Mouse (Mus musculus): ENCODE results near the gene Tubb2b. TPM values are rescaled to one million over a fixed set of nuclear protein-coding genes. Genes with fewer than 3 reads are reported as not detected.

Tubb2b gene
- polyA plus RNA-seq, 1 experiment from 2014 or later = 13.4 TPM

DNA sequence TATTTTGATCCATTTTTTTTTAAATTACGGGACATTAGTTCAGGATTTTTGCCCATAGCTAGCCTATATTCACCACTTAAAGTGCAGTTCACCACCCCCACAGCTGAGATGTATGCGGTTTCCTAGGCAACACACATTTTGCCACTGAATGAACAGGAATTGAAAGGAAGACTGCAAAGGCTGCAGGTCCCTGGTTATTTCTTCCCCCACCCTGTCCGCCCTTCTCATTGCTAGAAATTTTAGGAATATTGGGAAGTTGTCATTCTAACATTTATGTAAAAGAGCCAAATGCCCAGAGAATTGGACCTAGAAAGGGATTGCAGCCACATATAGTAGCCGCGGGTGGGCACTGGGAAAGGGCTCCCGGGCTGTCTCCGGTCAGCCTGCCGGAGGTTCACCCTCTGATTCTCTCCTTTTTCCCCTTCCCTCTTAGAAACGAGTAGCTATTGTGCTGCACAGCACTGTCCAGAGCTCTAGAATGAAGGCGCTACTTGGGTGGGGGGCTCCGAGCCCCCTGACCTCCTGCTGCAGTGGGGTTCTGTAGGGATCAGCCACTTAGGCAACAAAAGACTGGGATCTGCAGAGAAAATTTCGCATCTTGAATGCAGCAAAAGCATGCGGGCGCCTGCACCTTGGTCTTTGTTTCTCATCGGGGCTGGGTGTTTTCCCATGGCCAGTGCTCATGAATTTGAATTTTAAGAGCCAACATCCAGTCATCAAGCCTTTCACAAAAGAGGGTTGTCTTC lies 3.2 kb upstream of the Tubb2b start:
- Histone ChIP-seq H3K27ac (replicated peaks) (no peak overlapping the region), H3K9ac (ENCODE audit: low read length) (no peak overlapping the region), H3K9me3 (ENCODE audit: control insufficient read depth, low read length) (no peaks in the 10 kb centered on the region), H3K4me3 (ENCODE audit: low read depth, low read length) (no peak overlapping the region), H3K27me3 (ENCODE audit: control insufficient read depth, insufficient read depth, low read length) (no peaks in the 10 kb centered on the region), H3K4me2 (replicated peaks; ENCODE audit: low read depth) (no peak overlapping the region), H3K36me3 (ENCODE audit: control insufficient read depth, insufficient read depth, low read length) (no peaks in the 10 kb centered on the region), H3K4me1 (replicated peaks; ENCODE audit: control insufficient read depth, insufficient read depth) (peaks cover 4% of the 10 kb centered on the region; the same call in 1 of the 2 replicates)
- WGBS = 38% methylated on average over 15 of the region's 15 CpGs
- DNase-seq (ENCODE audit: low spot score) (no peak), ATAC-seq (ENCODE audit: low FRiP score, low TSS enrichment) (no peak)
- TF ChIP-seq CTCF (IDR thresholded peaks at IDR 0.05; ENCODE audit: low read depth) (no peak), EP300 (optimal IDR thresholded peaks at IDR 0.05) (no peak)

- no peak overlapping the region for H3K4me2 ChIP-seq (replicated peaks; ENCODE audit: low read depth)
- no peaks in the 10 kb centered on the region for H3K27me3 ChIP-seq (ENCODE audit: control insufficient read depth, insufficient read depth, low read length)
- H3K9me3 ChIP-seq (ENCODE audit: control insufficient read depth, low read length) = no peaks in the 10 kb centered on the region
- H3K9ac ChIP-seq (ENCODE audit: low read length) = no peak overlapping the region
- no peak overlapping the region for H3K4me3 ChIP-seq (ENCODE audit: low read depth, low read length)
- H3K27ac ChIP-seq (replicated peaks) = no peak overlapping the region
- TF ChIP-seq EP300 (optimal IDR thresholded peaks at IDR 0.05) (no peak), CTCF (IDR thresholded peaks at IDR 0.05; ENCODE audit: low read depth) (no peak)
- no peaks in the 10 kb centered on the region for H3K36me3 ChIP-seq (ENCODE audit: control insufficient read depth, insufficient read depth, low read length)
- 54% methylated on average over 6 of the region's 6 CpGs for WGBS
- no peak for DNase-seq (ENCODE audit: low spot score)
- peaks cover 4% of the 10 kb centered on the region; the same call in 1 of the 2 replicates for H3K4me1 ChIP-seq (replicated peaks; ENCODE audit: control insufficient read depth, insufficient read depth)
- ATAC-seq (ENCODE audit: low FRiP score, low TSS enrichment) = no peak
Measured at GRCm38 (mm10) chr13:34132875-34133274, 2.6 kb upstream of the Tubb2b start.

GRCm38 (mm10) chr13:34132299-34132698 lies 2.0 kb upstream of the Tubb2b start:
- WGBS = 30% methylated on average over 15 of the region's 15 CpGs
- Histone ChIP-seq H3K4me3 (ENCODE audit: low read depth, low read length) (no peak overlapping the region), H3K27me3 (ENCODE audit: control insufficient read depth, insufficient read depth, low read length) (no peaks in the 10 kb centered on the region), H3K9ac (ENCODE audit: low read length) (no peak overlapping the region), H3K4me2 (replicated peaks; ENCODE audit: low read depth) (no peak overlapping the region), H3K27ac (replicated peaks) (no peak overlapping the region), H3K4me1 (replicated peaks; ENCODE audit: control insufficient read depth, insufficient read depth) (peaks cover 4% of the 10 kb centered on the region; the same call in 1 of the 2 replicates), H3K9me3 (ENCODE audit: control insufficient read depth, low read length) (no peaks in the 10 kb centered on the region), H3K36me3 (ENCODE audit: control insufficient read depth, insufficient read depth, low read length) (no peaks in the 10 kb centered on the region)
- no peak for TF ChIP-seq EP300 (optimal IDR thresholded peaks at IDR 0.05)
- no peak for TF ChIP-seq CTCF (IDR thresholded peaks at IDR 0.05; ENCODE audit: low read depth)
- DNase-seq (ENCODE audit: low spot score) = no peak
- ATAC-seq (ENCODE audit: low FRiP score, low TSS enrichment) = no peak

DNA sequence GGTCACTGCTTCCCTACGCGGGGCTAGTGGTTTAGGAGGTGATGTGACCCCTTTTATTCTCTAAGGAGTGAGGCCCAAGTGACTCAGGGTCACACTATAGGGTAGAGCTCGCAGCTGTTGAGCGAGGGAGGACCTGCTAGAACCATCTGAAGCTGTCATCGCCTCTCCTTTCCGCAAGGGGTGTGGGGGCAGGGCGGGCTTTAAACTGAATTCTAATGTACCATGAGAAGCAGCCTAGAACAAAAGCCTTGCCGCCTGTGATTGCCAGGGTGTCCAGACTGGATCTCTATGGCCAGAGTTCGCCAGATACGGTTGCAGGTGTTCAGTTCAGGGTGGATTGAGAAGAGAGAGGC lies 1.4 kb upstream of the Tubb2b start:
- Histone ChIP-seq H3K4me3 (ENCODE audit: low read depth, low read length) (peak overlapping the region; percentile 61), H3K36me3 (ENCODE audit: control insufficient read depth, insufficient read depth, low read length) (no peaks in the 10 kb centered on the region), H3K9ac (ENCODE audit: low read length) (no peak overlapping the region; the same call in 1 of the 2 replicates), H3K27me3 (ENCODE audit: control insufficient read depth, insufficient read depth, low read length) (no peaks in the 10 kb centered on the region), H3K27ac (replicated peaks) (no peak overlapping the region), H3K4me1 (replicated peaks; ENCODE audit: control insufficient read depth, insufficient read depth) (peaks cover 4% of the 10 kb centered on the region; the same call in 1 of the 2 replicates), H3K9me3 (ENCODE audit: control insufficient read depth, low read length) (no peaks in the 10 kb centered on the region), H3K4me2 (replicated peaks; ENCODE audit: low read depth) (peak overlapping the region; percentile 90)
- WGBS = 9% methylated on average over 10 of the region's 10 CpGs
- ATAC-seq (ENCODE audit: low FRiP score, low TSS enrichment) = peak; percentile 22; the same call in 1 of the 2 replicates
- TF ChIP-seq CTCF (IDR thresholded peaks at IDR 0.05; ENCODE audit: low read depth) (peak; percentile 41; the same call in 1 of the 2 replicates), EP300 (optimal IDR thresholded peaks at IDR 0.05) (no peak)
- peak; percentile 61 for DNase-seq (ENCODE audit: low spot score)

DNA sequence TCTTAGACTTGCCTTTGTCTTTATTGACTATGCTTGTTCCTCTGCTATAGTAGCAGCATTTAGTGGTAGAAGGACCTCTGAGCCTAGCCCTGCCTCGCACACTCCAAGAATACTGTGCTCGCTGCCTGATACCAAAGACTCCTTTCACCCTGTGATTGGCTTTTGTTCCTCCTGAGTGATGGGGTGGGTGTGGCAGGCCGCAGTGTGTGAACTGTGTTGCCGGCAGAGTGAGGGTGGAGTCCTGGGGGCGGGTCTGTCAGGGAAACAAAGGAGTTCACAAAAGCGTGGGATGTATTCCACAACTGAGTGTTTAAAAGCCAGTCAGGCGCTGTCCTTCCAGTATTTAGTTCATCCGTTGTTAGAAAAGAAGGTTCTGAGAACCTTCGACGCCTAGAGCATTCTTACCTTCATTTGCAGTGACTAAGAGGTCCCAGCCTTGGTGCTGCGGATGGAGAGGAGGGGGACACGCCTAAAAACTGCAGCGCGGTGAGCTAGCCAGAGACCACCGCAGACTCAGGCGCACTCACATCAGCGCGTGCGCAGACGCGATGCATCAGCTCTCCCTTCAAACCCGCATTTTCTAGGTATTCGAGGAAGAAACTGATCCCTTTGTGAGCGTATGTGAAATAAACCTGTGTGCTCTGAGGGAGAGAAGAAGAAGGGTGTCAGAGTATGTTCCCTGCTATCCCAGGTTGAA lies 893 bp upstream of the Tubb2b start:
- Histone ChIP-seq H3K27me3 (ENCODE audit: control insufficient read depth, insufficient read depth, low read length) (no peaks in the 10 kb centered on the region), H3K27ac (replicated peaks) (peak overlapping the region; percentile 31), H3K4me3 (ENCODE audit: low read depth, low read length) (peak overlapping the region; percentile 61), H3K36me3 (ENCODE audit: control insufficient read depth, insufficient read depth, low read length) (no peaks in the 10 kb centered on the region), H3K4me2 (replicated peaks; ENCODE audit: low read depth) (peak overlapping the region; percentile 90), H3K9me3 (ENCODE audit: control insufficient read depth, low read length) (no peaks in the 10 kb centered on the region), H3K9ac (ENCODE audit: low read length) (peak overlapping the region; percentile 23; the same call in 1 of the 2 replicates), H3K4me1 (replicated peaks; ENCODE audit: control insufficient read depth, insufficient read depth) (peaks cover 4% of the 10 kb centered on the region; the same call in 1 of the 2 replicates)
- DNase-seq (ENCODE audit: low spot score) = peak; percentile 65
- TF ChIP-seq CTCF (IDR thresholded peaks at IDR 0.05; ENCODE audit: low read depth) = no peak
- TF ChIP-seq EP300 (optimal IDR thresholded peaks at IDR 0.05) = no peak
- peak; percentile 63 for ATAC-seq (ENCODE audit: low FRiP score, low TSS enrichment)
- WGBS = under 1% methylated on average over 24 of the region's 24 CpGs

All from stomach, postnatal 0 days (tissue).